Mouse (Mus musculus) midbrain, embryonic 10.5 days (tissue): ENCODE measurements at regions not wholly inside any gene's neighbourhood (a gene's known extent, or its start where the extent isn't known, plus 50 kb on each side); places are given as distances from the start of the nearest gene placed in this dataset.

Experiments used
- DNase-seq: peaks from one replicate; pipeline ENCODE4 v3.0.0-alpha.2; 2017; ENCODE audit warnings: low spot score
- H3K27ac ChIP-seq: fragments of 300-500 bp; sonication (generic); replicated peaks from 2 replicates; pipeline ENCODE4 v1.5.1; 2016; ENCODE audit warnings: mild to moderate bottlenecking
- H3K27me3 ChIP-seq: fragments of 300-500 bp; sonication (generic); 2 replicates; pipeline ENCODE4 v1.6.1; 2016; ENCODE audit warnings: low read depth, mild to moderate bottlenecking; ENCODE audit not compliant: poor library complexity, severe bottlenecking
- H3K36me3 ChIP-seq: fragments of 300-500 bp; sonication (generic); 2 replicates; pipeline ENCODE4 v1.6.1; 2016; ENCODE audit warnings: mild to moderate bottlenecking, moderate library complexity
- H3K4me1 ChIP-seq: fragments of 300-500 bp; sonication (generic); 2 replicates; pipeline ENCODE4 v1.6.1; 2016
- H3K4me3 ChIP-seq: fragments of 300-500 bp; sonication (generic); 2 replicates; pipeline ENCODE4 v1.5.1; 2016; ENCODE audit warnings: mild to moderate bottlenecking, moderate library complexity
- H3K9me3 ChIP-seq: fragments of 300-500 bp; sonication (generic); replicated peaks from 2 replicates; pipeline ENCODE4 v1.6.1; 2016; ENCODE audit warnings: mild to moderate bottlenecking
- WGBS: fragments of 180-500 bp; shearing (Covaris S2); methylation state at CpG from one replicate; pipeline ENCODE4 v1.1.7; 2016; 5-methylcytosine and 5-hydroxymethylcytosine counted together

GRCm38 (mm10) chr17:64991262-64991661 lies 155.4 kb upstream of the 4930583I09Rik start:
- Histone ChIP-seq H3K27ac (no peak overlapping the region), H3K9me3 (no peaks in the 10 kb centered on the region; the same call in 1 of the 2 replicates), H3K27me3 (no peaks in the 10 kb centered on the region), H3K4me3 (no peak overlapping the region), H3K4me1 (no peaks in the 10 kb centered on the region), H3K36me3 (no peaks in the 10 kb centered on the region)
- DNase-seq = no peak
- 78% methylated on average over 3 of the region's 3 CpGs for WGBS

- DNase-seq = no peak
- H3K27ac ChIP-seq = no peak overlapping the region
- no peaks in the 10 kb centered on the region for H3K36me3 ChIP-seq
- H3K4me3 ChIP-seq = no peak overlapping the region
- no peaks in the 10 kb centered on the region for H3K27me3 ChIP-seq
- no peaks in the 10 kb centered on the region for H3K4me1 ChIP-seq
- 88% methylated on average over 14 of the region's 14 CpGs for WGBS
- no peaks in the 10 kb centered on the region for H3K9me3 ChIP-seq
Observed at GRCm38 (mm10) chr17:64984276-64985011, 148.6 kb upstream of the 4930583I09Rik start.

GRCm38 (mm10) chr17:64983480-64983879 lies 147.6 kb upstream of the 4930583I09Rik start:
- no peak for DNase-seq
- Histone ChIP-seq H3K36me3 (no peaks in the 10 kb centered on the region), H3K4me3 (no peak overlapping the region), H3K27ac (no peak overlapping the region), H3K9me3 (no peaks in the 10 kb centered on the region), H3K27me3 (no peaks in the 10 kb centered on the region), H3K4me1 (no peaks in the 10 kb centered on the region)
- 72% methylated on average over 2 of the region's 2 CpGs for WGBS

- Histone ChIP-seq H3K9me3 (no peaks in the 10 kb centered on the region), H3K27ac (no peak overlapping the region), H3K27me3 (no peaks in the 10 kb centered on the region), H3K4me1 (no peaks in the 10 kb centered on the region), H3K36me3 (no peaks in the 10 kb centered on the region), H3K4me3 (no peak overlapping the region)
- 87% methylated on average over 4 of the region's 4 CpGs for WGBS
- no peak for DNase-seq
Observed at GRCm38 (mm10) chr17:64964153-64964552, 128.3 kb upstream of the 4930583I09Rik start.

GRCm38 (mm10) chr17:64961887-64962286 lies 126.0 kb upstream of the 4930583I09Rik start:
- H3K9me3 ChIP-seq = no peaks in the 10 kb centered on the region

GRCm38 (mm10) chr17:64957495-64957894 lies 121.6 kb upstream of the 4930583I09Rik start:
- H3K27ac ChIP-seq = peak overlapping the region; percentile 49; the same call in 1 of the 2 replicates
- WGBS = 76% methylated on average over 9 of the region's 9 CpGs
- DNase-seq = no peak
- no peak overlapping the region for H3K4me3 ChIP-seq
- no peaks in the 10 kb centered on the region for H3K9me3 ChIP-seq
- no peaks in the 10 kb centered on the region for H3K27me3 ChIP-seq
- no peaks in the 10 kb centered on the region for H3K36me3 ChIP-seq
- peaks cover 10% of the 10 kb centered on the region for H3K4me1 ChIP-seq

More at GRCm38 (mm10) chr17:64961887-64962286, 126.0 kb upstream of the 4930583I09Rik start:
- no peaks in the 10 kb centered on the region for H3K36me3 ChIP-seq
- DNase-seq = no peak
- H3K27me3 ChIP-seq = no peaks in the 10 kb centered on the region
- peaks cover 10% of the 10 kb centered on the region for H3K4me1 ChIP-seq
- WGBS = 84% methylated on average over 2 of the region's 2 CpGs
- H3K4me3 ChIP-seq = no peak overlapping the region
- no peak overlapping the region for H3K27ac ChIP-seq

GRCm38 (mm10) chr17:64956506-64956905 lies 120.6 kb upstream of the 4930583I09Rik start:
- H3K27me3 ChIP-seq = no peaks in the 10 kb centered on the region
- H3K4me3 ChIP-seq = no peak overlapping the region
- H3K9me3 ChIP-seq = no peaks in the 10 kb centered on the region
- DNase-seq = no peak
- 83% methylated on average over 7 of the region's 7 CpGs for WGBS
- peaks cover 10% of the 10 kb centered on the region for H3K4me1 ChIP-seq
- H3K36me3 ChIP-seq = no peaks in the 10 kb centered on the region
- no peak overlapping the region for H3K27ac ChIP-seq

GRCm38 (mm10) chr17:64953275-64953674 lies 117.4 kb upstream of the 4930583I09Rik start:
- no peak for DNase-seq
- Histone ChIP-seq H3K4me1 (peaks cover 10% of the 10 kb centered on the region), H3K27ac (no peak overlapping the region), H3K36me3 (no peaks in the 10 kb centered on the region), H3K27me3 (no peaks in the 10 kb centered on the region), H3K4me3 (no peak overlapping the region), H3K9me3 (no peaks in the 10 kb centered on the region)
- WGBS = 96% methylated on average over 7 of the region's 7 CpGs

- no peaks in the 10 kb centered on the region for H3K4me1 ChIP-seq
- no peak for DNase-seq
- 79% methylated on average over 1 of the region's 1 CpGs for WGBS
- H3K27ac ChIP-seq = no peak overlapping the region
- H3K9me3 ChIP-seq = no peaks in the 10 kb centered on the region
- no peaks in the 10 kb centered on the region for H3K36me3 ChIP-seq
- no peak overlapping the region for H3K4me3 ChIP-seq
- H3K27me3 ChIP-seq = no peaks in the 10 kb centered on the region
Observed at GRCm38 (mm10) chr17:64951625-64951940, 115.7 kb upstream of the 4930583I09Rik start.

- Histone ChIP-seq H3K4me1 (no peaks in the 10 kb centered on the region), H3K27me3 (no peaks in the 10 kb centered on the region), H3K4me3 (no peak overlapping the region), H3K36me3 (no peaks in the 10 kb centered on the region), H3K9me3 (no peaks in the 10 kb centered on the region), H3K27ac (no peak overlapping the region)
- WGBS = 83% methylated on average over 6 of the region's 6 CpGs
- DNase-seq = no peak
Observed at GRCm38 (mm10) chr17:64950802-64951624, 115.1 kb upstream of the 4930583I09Rik start.

- no peak for DNase-seq
- no peak overlapping the region for H3K4me3 ChIP-seq
- H3K27ac ChIP-seq = no peak overlapping the region
- no peaks in the 10 kb centered on the region for H3K27me3 ChIP-seq
- 93% methylated on average over 2 of the region's 2 CpGs for WGBS
- no peaks in the 10 kb centered on the region for H3K4me1 ChIP-seq
- no peaks in the 10 kb centered on the region for H3K36me3 ChIP-seq
- H3K9me3 ChIP-seq = no peaks in the 10 kb centered on the region
Observed at GRCm38 (mm10) chr17:64943213-64943612, 107.3 kb upstream of the 4930583I09Rik start.

GRCm38 (mm10) chr17:64941555-64941954 lies 105.7 kb upstream of the 4930583I09Rik start:
- Histone ChIP-seq H3K36me3 (no peaks in the 10 kb centered on the region), H3K9me3 (no peaks in the 10 kb centered on the region), H3K4me3 (no peak overlapping the region), H3K27me3 (no peaks in the 10 kb centered on the region), H3K4me1 (peaks cover 8% of the 10 kb centered on the region), H3K27ac (no peak overlapping the region)
- 92% methylated on average over 6 of the region's 6 CpGs for WGBS
- no peak for DNase-seq

GRCm38 (mm10) chr17:64935683-64936082 lies 99.8 kb upstream of the 4930583I09Rik start:
- Histone ChIP-seq H3K4me3 (no peak overlapping the region), H3K27ac (no peak overlapping the region), H3K27me3 (no peaks in the 10 kb centered on the region), H3K9me3 (no peaks in the 10 kb centered on the region), H3K4me1 (peaks cover 9% of the 10 kb centered on the region), H3K36me3 (no peaks in the 10 kb centered on the region)
- WGBS = 85% methylated on average over 4 of the region's 4 CpGs
- DNase-seq = no peak
